ENCODE assay signal across 8 mouse cellular contexts in genomic region chr3:76074060-76074707, GRCm38 (mm10). TPM values are rescaled to one million over a fixed set of nuclear protein-coding genes. Genes with fewer than 3 reads are reported as not detected.
DNase-seq lines count a peak whose midpoint lies in the region; ATAC-seq and TF ChIP-seq lines count a peak whose summit lies in the region.

Gene Fstl5 (plus strand): TSS chr3:76074270.

- WGBS in embryonic facial prominence, embryonic 11.5 days, result under 1% methylated on average over 28 of the region's 28 CpGs
- 2% methylated on average over 28 of the region's 28 CpGs for WGBS in liver, embryonic 15.5 days (ENCODE audit: insufficient replicate concordance)

- H3K4me1 ChIP-seq in CH12.LX (ENCODE audit: control insufficient read depth in 1 of 2, insufficient read depth in 2 of 2), result no peaks in the 10 kb centered on the region
- no peaks in the 10 kb centered on the region for H3K4me1 ChIP-seq in embryonic facial prominence, embryonic 11.5 days (ENCODE audit: control insufficient read depth, insufficient read depth, low read length)
- peaks cover 6% of the 10 kb centered on the region; the same call in 1 of the 2 replicates for H3K4me1 ChIP-seq in liver, embryonic 15.5 days (replicated peaks)

- dilution Hi-C loops in CH12.LX (cut with MboI; ENCODE audit: extremely low pct_ligation_motif_present, extremely low pct_unique_long_range_greater_than_20kb, low sequenced_read_pairs), result no loop called here

- peak; percentile 92 for ATAC-seq in embryonic facial prominence, embryonic 11.5 days (replicated peaks; ENCODE audit: insufficient number of reproducible peaks, low FRiP score, low TSS enrichment, low read depth)
- no peak for ATAC-seq in liver, embryonic 15.5 days (ENCODE audit: insufficient read depth)

- TF ChIP-seq CTCF in CH12.LX (conservative IDR thresholded peaks at IDR 0.05 in 1 of 2, IDR thresholded peaks at IDR 0.05 in 1 of 2; ENCODE audit: low read depth in 2 of 2, low read length in 2 of 2), result no peak

- H3K9me3 ChIP-seq in CH12.LX (replicated peaks; ENCODE audit: low read length), result peaks cover 6% of the 10 kb centered on the region
- no peaks in the 10 kb centered on the region for H3K9me3 ChIP-seq in embryonic facial prominence, embryonic 11.5 days (replicated peaks; ENCODE audit: control insufficient read depth, low read length)
- H3K9me3 ChIP-seq in liver, embryonic 15.5 days (replicated peaks), result no peaks in the 10 kb centered on the region

- H3K79me2 ChIP-seq in CH12.LX (replicated peaks; ENCODE audit: control insufficient read depth, extremely low read depth, insufficient read depth, poor library complexity, severe bottlenecking), result no peaks in the 10 kb centered on the region

- no peak for TF ChIP-seq POLR2A in CH12.LX (IDR thresholded peaks at IDR 0.05; ENCODE audit: low read depth, low read length)

- H3K27me3 ChIP-seq in CH12.LX (replicated peaks), result no peaks in the 10 kb centered on the region
- H3K27me3 ChIP-seq in embryonic facial prominence, embryonic 11.5 days (ENCODE audit: control insufficient read depth, insufficient read depth, low read length), result no peaks in the 10 kb centered on the region
- H3K27me3 ChIP-seq in liver, embryonic 15.5 days, result no peaks in the 10 kb centered on the region

- H3K36me3 ChIP-seq in CH12.LX (replicated peaks in 1 of 2; ENCODE audit: control insufficient read depth in 1 of 2, insufficient read depth in 1 of 2, low read length in 1 of 2), result no peaks in the 10 kb centered on the region
- no peaks in the 10 kb centered on the region for H3K36me3 ChIP-seq in embryonic facial prominence, embryonic 11.5 days (replicated peaks; ENCODE audit: control insufficient read depth, insufficient read depth, low read depth, low read length)
- H3K36me3 ChIP-seq in liver, embryonic 15.5 days (replicated peaks), result no peaks in the 10 kb centered on the region

- intact Hi-C loops in heart, postnatal 14 days (cut with DNase I), result no loop called here

- no peak within 1 kb of the TSS for H3K4me2 ChIP-seq in CH12.LX (ENCODE audit: insufficient read depth, low read depth, poor library complexity, severe bottlenecking)
- peak within 1 kb of the TSS; percentile 31 for H3K4me2 ChIP-seq in embryonic facial prominence, embryonic 11.5 days (ENCODE audit: low read depth, low read length)
- H3K4me2 ChIP-seq in liver, embryonic 15.5 days, result peak within 1 kb of the TSS; percentile 35

- no peak within 1 kb of the TSS for H3K27ac ChIP-seq in CH12.LX (ENCODE audit: insufficient read depth, low read depth)
- H3K27ac ChIP-seq in embryonic facial prominence, embryonic 11.5 days (replicated peaks; ENCODE audit: low read depth, low read length), result no peak within 1 kb of the TSS
- H3K27ac ChIP-seq in liver, embryonic 15.5 days (replicated peaks), result no peak within 1 kb of the TSS

- no peak within 1 kb of the TSS for H3K4me3 ChIP-seq in CH12.LX (replicated peaks in 1 of 3; ENCODE audit: low read depth in 2 of 3, low read length in 2 of 3, poor library complexity in 1 of 3)
- H3K4me3 ChIP-seq in embryonic facial prominence, embryonic 11.5 days (ENCODE audit: low read depth, low read length), result peak within 1 kb of the TSS; percentile 23
- no peak within 1 kb of the TSS for H3K4me3 ChIP-seq in liver, embryonic 15.5 days (replicated peaks)

- no peak for TF ChIP-seq EP300 in CH12.LX (IDR thresholded peaks at IDR 0.05; ENCODE audit: low read length)

- no peak within 1 kb of the TSS for H3K9ac ChIP-seq in CH12.LX (ENCODE audit: insufficient read depth, low read depth)
- H3K9ac ChIP-seq in embryonic facial prominence, embryonic 11.5 days (replicated peaks; ENCODE audit: low read length), result no peak within 1 kb of the TSS
- H3K9ac ChIP-seq in liver, embryonic 15.5 days, result no peak within 1 kb of the TSS

- in situ Hi-C loops in CH12.LX (cut with MboI; ENCODE audit: low pct_ligation_motif_present, low pct_unique_long_range_greater_than_20kb, low sequenced_read_pairs), result no loop called here

- peak; percentile 0 for DNase-seq in CH12.LX (ENCODE audit: extremely low read depth)
- DNase-seq in adrenal gland, postnatal 14 days, result peak; percentile 83
- DNase-seq in embryonic facial prominence, embryonic 11.5 days (ENCODE audit: low spot score), result peak; percentile 92
- DNase-seq in heart, postnatal 14 days, result peak; percentile 32 to 61
- peak; percentile 66 to 84 for DNase-seq in layer of hippocampus, adult 18-20 months (ENCODE audit: low spot score in 2 of 2)
- peak; percentile 49 for DNase-seq in retina, adult 2 months (ENCODE audit: low read depth, low spot score)
- DNase-seq in urinary bladder, postnatal 4 days (ENCODE audit: low spot score in 2 of 2), result peak; percentile 25 to 70

- TF ChIP-seq RAD21 in CH12.LX (IDR thresholded peaks at IDR 0.05; ENCODE audit: low read depth, low read length), result no peak

TF ChIP-seq in CH12.LX, 34 proteins besides CTCF, POLR2A, EP300 and RAD21:
- TF ChIP-seq NELFE (IDR thresholded peaks at IDR 0.05; ENCODE audit: low read depth, low read length) (no peak), MXI1 (IDR thresholded peaks at IDR 0.05; ENCODE audit: low read depth, low read length) (no peak), RCOR1 (conservative IDR thresholded peaks at IDR 0.05; ENCODE audit: low read depth, low read length) (no peak), MYC (IDR thresholded peaks at IDR 0.05; ENCODE audit: low read depth, low read length) (no peak), MAX (IDR thresholded peaks at IDR 0.05; ENCODE audit: low read length) (no peak), GABPA (IDR thresholded peaks at IDR 0.05; ENCODE audit: insufficient replicate concordance, low read depth, low read length) (no peak), JUND (conservative IDR thresholded peaks at IDR 0.05; ENCODE audit: low read depth, low read length) (no peak), SMC3 (IDR thresholded peaks at IDR 0.05; ENCODE audit: low read depth, low read length) (no peak)

RNA-seq across cellular contexts. Expression of gene Fstl5, which starts in this region (rescaled TPM):
- total RNA-seq in CH12.LX (2012; rRNA removed) (not detected in 2 replicates), CH12.LX (2014; rRNA removed) (not detected in 2 replicates)
- not detected in 2 replicates for polyA plus RNA-seq in CH12.LX (2012; ENCODE audit: insufficient read length, low read depth)
- 6.0 and 7.7 TPM in 2 replicates for total RNA-seq in adrenal gland, postnatal 14 days (2021)
- 4.6 and 6.6 TPM in 2 replicates for polyA plus RNA-seq in embryonic facial prominence, embryonic 11.5 days (2014; fragmentation: Nextera tagmentation; extraction: Ambion mirVana)
- not detected for total RNA-seq in heart, postnatal 14 days (2021)
- 10 to 100 TPM; 18.6 to 20.7 TPM for total RNA-seq in layer of hippocampus, adult 18-20 months (2021)
- polyA plus RNA-seq in liver, embryonic 15.5 days (2015; fragmentation: Nextera tagmentation; extraction: Ambion mirVana), result not detected in 2 replicates

Comparison
In these comparisons a context has a peak if more than half of its experiments do, and no peak if none do; other contexts are left out.
1. Peak in DNase-seq in CH12.LX; RNA of the gene not detected or under 1 TPM.
2. Peak in DNase-seq in heart, postnatal 14 days; RNA of the gene not detected or under 1 TPM.
3. DNase-seq: peak in every context shown above with its lines; median percentile 92 in embryonic facial prominence, embryonic 11.5 days; 83 in adrenal gland, postnatal 14 days; 75 in layer of hippocampus, adult 18-20 months; 49 in retina, adult 2 months; 48 in urinary bladder, postnatal 4 days; 46 in heart, postnatal 14 days; 0 in CH12.LX.